Mouse (Mus musculus): Measurements from ENCODE around the gene Tnfrsf21.

- no peak for TF ChIP-seq CTCF (IDR thresholded peaks at IDR 0.05; ENCODE audit: low read depth, low read length)
- no peak for TF ChIP-seq POLR2A (IDR thresholded peaks at IDR 0.05; ENCODE audit: borderline replicate concordance, low read depth, low read length)
Measured at GRCm38 (mm10) chr17:43110168-43110885, 94.0 kb downstream of the Tnfrsf21 start.

All from bone marrow macrophage, adult 2 months (primary cell).